Mouse (Mus musculus) left cerebral cortex, adult 8-10 months (tissue): ENCODE results near the gene Map3k21. TPM values are rescaled to one million over a fixed set of nuclear protein-coding genes. Genes with fewer than 3 reads are reported as not detected.

Experiments used
- DNase-seq, 2 experiments: peaks; one replicate each; pipeline ENCODE4 v3.0.0; 2022; ENCODE audit warnings: low spot score in 2 of 2
- total RNA-seq, 4 experiments: library from RNA; stranded (reverse); gene quantifications; 2 replicates each; pipeline ENCODE4 v1.2.4; 2022

Gene Map3k21
- total RNA-seq: 1 to 10 TPM; 2.3 to 2.9 (median 2.8) TPM

DNA sequence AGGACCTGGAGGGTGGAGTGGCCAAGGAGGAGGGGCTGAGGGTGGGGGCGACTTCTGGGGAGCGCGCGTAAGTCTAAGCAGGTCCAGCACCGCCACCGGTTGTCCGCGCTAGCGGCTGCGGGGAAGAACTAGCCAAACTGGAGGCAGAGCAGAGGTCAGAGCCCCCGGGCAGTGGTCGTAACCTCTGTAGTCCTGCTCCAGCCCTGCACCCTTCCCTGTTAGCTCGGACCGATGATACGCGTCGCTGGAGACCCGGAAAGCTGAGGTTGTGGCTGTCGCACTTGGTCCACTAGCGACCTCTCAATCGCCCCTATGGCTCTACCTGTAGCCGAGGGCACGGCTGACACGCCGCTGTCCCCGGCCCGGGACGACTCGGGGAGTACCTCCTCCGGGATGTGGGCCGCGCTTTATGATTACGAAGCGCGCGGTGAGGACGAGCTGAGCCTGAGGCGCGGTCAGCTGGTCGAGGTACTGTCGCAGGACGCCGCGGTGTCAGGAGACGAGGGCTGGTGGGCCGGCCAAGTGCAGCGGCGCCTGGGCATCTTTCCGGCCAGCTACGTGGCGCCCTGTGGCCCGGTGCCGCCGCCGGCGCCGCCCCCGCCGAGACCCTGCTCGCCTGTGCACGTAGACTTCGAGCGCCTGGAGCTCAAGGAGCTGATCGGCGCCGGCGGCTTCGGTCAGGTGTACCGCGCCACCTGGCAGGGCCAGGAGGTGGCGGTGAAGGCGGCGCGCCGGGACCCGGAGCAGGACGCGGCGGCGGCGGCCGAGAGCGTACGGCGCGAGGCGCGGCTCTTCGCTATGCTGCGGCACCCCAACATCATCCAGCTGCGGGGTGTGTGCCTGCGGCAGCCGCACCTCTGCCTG, at the start of gene Map3k21:
Map3k21 (plus strand) TSS at position 86 of the 864 bp plus-strand sequence.
- peak in 1 of 2 experiments; percentile 29 for DNase-seq

DNA sequence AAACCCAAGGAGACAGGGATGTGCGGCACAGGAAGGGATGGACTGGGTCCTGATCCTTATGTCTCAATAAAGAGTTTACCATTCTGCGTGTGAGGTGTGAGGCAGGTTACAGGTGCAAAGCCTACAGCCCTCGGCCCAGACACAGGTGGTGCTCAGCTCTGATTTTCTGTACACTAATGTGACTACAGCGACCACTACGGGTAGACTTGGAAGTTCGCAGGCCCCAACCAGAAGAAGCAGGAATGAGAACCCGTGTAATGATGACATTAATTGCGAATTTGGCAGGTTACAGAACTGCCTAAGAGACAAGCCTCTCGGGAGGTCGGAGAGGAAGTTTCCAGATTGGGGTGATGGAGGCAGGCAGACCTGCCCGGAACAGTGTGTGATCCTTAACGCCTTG, 44.1 kb upstream of the Map3k21 start:
- DNase-seq: no peak

DNA sequence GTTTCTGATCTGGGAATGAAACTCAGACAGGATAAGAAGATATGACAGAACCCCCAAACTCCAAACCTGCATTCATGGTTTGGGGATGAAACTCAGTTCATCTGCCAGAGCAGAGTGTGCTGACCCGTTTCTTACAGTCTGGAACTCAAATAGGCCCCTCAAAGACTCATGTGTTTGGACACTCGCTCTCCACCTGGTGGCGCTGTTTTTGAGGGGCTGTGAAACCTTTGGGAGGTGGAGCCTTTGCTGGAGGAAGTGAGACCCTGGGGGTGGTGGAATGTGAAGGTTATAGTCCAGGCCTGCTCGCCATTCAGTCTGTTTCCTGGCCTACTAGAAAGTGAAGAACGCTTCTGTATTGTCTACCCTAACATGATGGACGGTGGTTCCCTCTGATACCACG, 41.7 kb upstream of the Map3k21 start:
- DNase-seq: no peak

DNA sequence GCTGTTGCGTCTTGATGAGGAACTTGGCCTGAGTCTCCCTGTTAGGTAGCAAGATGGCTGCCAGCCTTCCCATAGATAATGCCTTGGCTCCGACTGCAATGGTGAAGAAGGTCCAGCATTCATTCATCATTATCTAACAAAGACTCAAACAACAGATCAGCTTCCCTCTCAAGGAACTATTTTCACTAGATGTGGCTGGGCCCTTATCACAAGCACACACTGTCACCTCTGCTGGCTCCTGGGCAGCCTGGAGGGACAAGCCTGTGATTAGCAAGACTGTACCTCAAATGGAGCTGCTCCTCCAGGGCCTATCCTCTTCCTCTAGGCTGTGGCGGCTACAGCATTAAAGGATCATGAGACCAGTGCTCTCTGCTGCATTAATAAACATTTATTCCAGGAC, 40.5 kb upstream of the Map3k21 start:
- DNase-seq: no peak

DNA sequence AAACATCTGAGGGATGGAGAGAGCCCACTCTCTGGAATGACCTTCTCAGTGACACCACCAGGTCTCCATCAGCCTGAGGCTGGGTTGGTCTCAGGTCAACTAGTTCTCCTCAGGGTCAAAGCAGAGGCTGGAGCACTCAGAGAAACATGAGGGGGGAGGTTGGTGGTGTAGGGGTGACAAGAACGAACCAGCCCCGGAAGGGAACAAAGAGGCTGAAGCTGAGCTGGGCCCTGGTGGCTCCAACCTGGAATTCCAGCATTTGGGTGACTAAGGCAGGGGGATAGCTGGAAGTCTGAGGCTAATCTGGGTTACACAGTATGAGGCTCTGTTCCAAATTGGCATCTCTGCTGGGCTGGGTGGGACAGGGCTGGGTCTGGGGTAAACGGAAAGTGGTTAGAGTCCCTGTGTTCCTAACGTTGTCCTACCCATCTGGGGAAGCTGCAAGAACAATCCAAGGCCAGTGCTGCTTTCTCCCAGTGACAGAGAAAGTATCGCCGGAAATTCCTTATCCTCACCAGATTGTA, 40.0 kb upstream of the Map3k21 start:
- DNase-seq: no peak

DNA sequence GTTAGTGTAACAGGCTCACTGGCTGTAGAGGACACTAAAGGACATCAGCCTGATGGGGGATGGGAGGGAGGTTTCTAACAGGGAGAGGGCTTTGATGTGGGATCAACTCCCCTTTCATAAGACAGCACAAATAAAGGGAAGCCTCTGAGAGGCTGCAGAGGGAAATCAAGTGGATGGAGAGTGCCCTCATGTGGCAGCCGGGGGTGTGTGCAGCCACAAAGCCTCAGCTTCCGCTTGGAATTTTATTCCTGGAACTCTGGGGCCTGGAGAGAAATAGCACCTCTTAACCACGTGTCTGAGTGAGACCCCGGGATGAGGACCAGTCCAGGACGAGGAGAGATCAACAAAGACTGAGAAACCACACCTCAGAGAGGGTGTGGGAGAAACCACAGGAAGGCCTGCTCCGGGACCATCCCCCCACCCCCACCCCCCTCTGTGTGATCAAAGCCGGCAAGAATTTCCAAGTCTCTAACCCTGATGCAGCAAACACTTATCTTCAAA, 39.4 kb upstream of the Map3k21 start:
- DNase-seq: peak; percentile 34 to 62

DNA sequence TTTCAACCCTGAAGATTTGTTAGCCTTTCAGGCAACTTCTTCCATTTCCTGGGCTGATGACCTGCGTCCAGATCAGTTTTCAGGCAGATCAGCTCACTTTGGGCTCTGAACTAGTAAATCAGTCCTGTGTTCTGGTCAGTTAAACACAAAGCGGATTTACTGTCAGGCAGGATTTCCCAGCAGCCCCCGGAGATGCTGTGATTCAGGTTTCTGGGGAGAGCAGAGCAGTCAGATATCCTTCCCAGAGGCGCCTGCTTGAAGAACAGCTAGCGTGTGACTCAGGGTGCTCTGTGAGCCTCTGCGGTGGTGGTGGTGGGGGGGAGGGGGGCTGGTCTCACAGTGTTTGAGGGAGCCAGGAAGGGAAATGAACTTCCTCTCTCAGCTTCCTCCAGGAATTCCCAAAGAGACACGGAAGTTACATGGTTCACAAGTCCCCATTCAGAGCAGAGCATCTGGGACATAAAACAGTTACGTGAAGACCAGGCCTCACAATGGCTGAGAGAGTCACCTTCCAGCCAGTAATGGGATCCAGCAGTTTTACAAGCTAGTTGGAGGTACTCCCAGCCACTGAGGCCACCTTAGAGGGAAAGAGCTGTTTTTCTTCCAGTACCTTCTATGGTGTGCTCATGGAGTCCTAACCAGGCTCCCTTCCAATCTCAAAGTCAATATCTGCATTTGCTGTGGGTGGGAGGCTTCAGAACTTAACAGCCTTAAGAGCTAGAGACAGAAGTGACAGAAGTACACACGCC, 37.6 kb upstream of the Map3k21 start:
- no peak for DNase-seq

DNA sequence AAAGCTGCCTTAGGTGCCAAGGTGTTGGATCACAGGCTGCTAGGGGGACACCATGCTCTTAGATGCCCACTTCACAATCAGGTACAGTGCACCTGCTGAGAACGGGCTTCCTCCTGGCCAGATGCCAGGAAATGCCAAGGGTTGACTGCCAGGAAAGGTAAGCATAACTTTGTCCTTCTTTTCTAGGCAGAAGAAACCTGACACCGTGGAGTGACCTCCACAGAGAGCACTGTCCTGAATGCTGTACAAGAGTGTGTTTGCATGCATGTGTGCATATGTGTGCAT, 37.1 kb upstream of the Map3k21 start:
- DNase-seq: no peak

DNA sequence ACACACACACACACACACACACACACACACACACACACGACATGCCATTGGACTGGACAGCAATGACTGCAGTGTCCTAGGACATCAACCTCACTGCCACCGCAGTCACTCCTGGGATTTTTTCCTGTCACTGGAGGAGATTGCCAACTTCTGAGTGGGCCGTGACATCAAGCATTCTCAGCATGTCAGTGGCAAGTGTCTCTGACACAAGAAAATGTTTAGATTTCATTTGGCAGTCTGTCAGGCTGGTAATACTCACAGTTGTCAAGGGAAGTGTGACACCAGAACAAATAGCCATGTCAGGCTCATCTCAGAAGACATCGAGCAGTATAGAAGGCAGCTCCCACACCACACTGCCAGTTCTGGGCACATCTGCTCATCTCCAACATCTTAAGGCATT, 29.8 kb upstream of the Map3k21 start:
- no peak for DNase-seq

DNA sequence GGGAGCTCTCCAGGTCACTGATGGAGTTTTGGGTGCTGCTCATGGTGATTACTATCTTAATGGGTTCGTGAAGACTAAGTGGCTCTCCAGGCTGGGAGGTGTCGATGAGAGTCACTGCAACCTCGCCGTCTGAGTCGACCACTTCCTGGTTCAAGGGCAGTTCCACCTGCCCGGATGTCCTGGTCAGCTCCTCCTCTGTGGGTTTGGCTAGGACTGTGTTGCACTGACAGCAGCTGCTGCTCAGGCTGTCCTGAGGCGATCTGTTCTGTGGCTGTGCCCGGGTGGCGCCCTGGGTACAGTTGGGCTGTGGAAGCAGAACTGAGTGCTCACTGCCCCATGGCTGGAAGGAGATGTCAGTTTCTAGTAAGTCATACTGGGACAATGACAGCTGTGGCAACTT, 22.7 kb upstream of the Map3k21 start:
- DNase-seq: no peak

DNA sequence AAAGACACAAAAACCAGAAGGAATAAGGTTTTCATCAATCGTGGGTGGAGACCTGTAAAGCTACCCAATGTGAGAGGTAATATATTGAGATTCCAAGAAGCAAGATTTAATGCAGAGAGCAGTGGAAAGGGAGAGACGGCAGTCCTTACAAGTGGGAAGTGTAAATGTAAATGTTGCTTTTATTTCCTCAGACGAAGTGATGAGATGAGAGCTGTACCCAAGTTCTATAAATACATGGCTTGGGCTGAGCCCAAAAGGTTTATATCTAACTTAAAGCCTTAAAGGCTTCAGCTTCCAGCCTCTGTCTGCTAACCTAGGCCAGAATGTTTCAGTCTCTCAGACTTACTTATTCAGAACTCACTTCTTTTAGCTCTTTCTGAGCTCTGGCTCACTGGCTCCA, 20.3 kb upstream of the Map3k21 start:
- no peak for DNase-seq

DNA sequence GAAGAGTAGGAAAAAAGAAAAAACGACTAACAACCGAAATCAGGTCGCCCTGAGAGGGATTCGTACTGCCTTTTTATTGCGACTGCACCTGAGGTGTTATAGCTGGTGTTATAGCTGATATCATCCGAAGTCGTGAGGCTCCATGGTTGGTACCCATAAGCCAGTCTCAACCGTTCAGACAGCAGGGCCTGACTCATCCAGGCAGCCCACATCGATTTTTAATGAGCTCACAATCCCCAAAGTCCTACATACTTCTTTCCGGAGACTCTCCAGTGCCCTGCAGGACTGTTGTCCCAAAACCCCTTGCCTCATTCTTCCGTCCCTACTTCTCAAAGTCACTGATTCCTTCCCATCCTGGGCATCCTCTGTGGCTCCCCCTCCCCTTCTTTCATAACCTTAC, 12.9 kb upstream of the Map3k21 start:
- peak in 1 of 2 experiments; percentile 36 for DNase-seq

DNA sequence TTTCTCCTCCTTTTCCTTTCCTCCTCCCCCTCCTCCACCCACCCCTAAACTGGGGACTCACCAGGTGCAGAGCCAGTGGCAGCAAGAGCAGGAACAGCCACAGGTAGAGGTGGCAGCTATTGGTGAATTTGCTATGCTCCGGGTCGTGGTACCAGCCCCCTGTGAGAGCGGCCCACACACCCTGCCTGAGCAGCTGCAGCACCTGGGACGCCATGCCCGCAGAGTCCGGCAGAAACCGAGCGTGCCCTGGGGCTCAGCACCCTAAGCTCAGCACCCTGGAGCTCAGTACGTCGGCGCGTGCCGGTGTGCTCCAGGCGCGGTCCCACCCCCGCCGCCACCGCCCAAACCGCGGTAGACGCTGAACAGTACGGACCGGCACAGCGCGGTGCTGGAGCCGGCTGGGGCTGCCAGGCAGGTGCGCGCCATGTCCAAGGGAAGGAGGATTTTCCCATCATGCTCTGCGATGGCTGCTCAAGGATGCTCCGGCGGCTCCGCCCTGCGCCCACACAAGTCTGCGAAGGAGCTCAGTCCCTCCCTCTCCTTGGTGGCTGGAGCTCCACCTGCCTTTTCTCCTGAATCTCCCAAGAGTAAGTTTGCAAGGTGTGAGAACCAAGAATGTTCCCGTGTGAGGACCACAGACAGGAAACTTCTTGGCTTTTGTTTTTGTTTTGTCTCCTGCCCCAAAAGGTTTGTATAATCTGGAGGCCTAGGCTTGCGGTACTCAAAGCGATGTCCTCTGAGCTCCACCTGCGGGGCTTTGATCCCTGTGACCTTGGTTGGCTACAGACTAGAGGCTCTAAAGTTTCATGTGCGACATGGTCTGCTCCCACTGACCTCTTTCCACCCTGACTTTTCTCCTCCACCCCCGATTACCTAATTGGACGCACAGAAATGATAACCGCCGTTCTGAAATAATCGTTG, 12.1 kb upstream of the Map3k21 start, which contains the start of gene Pcnx2:
Pcnx2 (minus strand) TSS at position 450 of the 921 bp plus-strand sequence.
- DNase-seq: peak; percentile 60 to 85

DNA sequence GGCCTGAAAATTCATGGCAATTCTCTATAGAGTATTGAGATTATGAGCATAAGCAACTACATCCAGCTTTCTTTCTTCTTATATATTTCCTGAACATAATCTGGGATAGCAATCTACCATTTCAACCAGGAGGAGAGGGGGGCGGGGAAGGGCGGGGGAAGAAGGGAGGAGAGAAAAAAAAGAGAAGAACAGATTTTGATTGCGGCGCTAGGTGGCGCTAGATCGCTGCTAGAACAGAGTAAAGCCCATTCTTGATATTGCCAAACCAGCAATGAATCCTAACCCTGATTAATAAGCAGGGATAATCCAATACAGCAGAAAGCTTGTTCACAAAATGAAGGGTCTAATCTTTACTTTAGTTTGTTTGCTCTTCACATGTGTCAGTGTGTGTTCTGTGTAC, 11.4 kb upstream of the Map3k21 start:
- peak in 1 of 2 experiments; percentile 33 for DNase-seq

DNA sequence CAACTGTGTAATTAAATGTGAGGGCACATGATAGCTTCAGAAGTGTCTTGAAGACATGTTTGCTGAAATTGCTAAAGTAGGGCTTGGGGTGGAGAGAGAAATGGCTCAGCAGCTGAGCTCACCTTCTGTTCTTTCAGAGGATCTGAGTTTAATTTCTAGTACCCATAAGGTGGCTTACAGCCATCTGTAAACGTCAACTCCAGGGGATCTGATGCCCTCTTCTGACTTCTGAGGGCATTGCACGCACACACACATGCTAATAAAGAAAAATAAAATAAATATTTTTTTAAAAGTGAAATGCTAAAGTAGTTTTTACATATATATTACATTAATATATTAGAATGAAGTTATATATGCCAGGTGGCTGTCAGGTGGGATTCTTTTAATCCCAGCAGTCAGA, 9.1 kb upstream of the Map3k21 start:
- no peak for DNase-seq

DNA sequence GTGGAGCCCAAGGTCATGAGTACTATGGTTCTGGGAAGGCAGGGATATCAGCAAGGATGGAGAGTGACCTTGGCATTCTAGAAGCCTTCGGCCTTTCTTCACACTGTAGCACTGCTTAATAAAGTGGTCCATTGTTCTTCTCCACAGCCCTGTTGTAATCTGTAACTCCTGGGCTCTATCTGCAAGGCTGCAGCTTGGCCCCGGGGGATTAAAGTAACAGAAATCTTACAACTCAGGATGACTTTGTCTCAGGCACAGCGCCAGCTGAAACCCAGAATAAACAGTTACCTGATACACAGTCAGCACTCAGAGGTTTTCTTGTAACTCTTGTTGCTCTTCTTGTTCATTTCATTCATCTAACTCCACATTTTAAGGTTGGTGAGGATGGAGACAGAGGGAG, 7.7 kb upstream of the Map3k21 start:
- no peak for DNase-seq

DNA sequence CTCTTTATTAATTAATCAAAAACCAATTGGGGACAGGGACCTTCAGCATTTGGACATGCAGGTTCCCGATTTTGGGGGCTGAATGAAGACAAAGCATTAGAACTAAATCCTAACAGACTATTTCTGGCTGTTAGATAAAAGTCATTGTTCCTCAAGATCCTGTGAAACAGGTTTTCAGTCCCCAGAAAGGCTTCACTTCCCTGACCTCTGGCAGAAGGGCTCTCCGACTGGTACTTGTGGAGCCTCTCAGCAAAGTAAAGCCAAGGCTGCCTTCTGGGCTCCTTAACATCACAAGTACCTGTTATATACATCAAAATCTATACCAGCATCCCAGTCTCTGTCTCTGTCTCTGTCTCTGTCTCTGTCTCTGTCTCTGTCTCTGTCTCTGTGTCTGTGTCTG, 4.9 kb upstream of the Map3k21 start:
- no peak for DNase-seq

DNA sequence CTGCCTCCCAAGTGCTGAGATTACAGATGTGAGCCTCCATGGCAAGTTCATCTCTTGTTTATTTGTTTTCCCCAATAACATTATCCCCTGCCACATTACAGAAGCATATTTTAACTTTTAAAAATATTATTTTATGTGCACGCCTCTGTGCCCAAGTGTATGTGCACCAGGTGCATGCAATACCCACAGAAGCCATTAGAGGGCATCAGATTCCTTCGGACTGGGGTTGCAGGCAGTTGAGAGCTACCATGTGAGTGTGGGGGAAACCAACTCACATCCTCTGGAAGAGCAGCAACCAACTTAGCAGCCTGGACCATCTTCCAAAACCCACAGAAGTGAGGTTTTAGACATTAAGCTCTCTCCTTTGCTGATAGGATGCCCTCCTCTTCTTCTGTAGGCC, 2.9 kb upstream of the Map3k21 start:
- no peak for DNase-seq

DNA sequence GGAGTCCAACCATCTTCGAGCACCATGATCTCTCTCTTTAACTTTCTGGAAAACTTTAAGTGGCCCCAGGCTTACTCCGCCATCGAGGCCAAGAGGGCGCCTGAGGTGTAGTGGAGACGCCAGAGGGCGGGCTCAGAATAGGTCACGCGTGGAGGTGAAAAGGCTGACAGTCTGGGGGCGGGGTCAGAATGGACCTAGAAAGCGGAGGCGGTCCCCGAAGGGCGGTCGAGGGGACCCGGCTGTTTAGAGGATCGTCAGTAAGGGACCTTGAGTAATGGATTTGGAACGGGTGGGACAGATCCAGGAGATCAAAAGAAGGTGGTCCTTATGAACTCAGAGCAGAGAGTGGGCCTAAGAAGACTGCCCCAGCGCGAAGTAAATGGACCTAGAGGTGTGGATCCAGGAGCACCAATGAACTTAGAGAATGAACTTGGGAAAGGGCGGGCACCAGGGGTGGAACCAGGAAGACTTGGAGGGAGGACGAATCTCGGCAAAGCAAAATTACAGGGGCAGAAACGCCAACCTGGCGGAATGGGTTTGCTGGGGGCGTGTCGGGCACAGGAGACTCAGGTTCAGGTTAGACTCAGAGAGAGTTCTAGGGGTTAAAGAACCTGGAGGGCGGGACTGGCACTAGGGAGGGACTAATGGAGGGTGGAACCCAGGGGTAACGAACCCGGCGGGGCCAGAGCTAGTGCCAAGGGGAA, 437 bp upstream of the Map3k21 start:
- no peak for DNase-seq

DNA sequence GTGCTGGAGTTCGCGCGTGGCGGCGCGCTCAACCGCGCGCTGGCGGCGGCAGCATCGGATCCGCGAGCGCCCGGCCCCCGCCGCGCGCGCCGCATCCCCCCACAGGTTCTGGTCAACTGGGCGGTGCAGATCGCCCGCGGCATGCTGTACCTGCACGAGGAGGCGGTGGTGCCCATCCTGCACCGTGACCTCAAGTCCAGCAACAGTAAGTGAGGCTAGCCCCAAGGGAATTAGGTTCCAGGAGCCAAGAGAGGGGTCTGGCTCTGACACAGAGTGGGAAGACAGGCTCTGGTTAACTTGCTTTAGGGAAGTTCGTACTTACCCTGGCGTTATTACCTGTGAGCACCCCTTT, 955 bp downstream of the Map3k21 start:
- no peak for DNase-seq

DNA sequence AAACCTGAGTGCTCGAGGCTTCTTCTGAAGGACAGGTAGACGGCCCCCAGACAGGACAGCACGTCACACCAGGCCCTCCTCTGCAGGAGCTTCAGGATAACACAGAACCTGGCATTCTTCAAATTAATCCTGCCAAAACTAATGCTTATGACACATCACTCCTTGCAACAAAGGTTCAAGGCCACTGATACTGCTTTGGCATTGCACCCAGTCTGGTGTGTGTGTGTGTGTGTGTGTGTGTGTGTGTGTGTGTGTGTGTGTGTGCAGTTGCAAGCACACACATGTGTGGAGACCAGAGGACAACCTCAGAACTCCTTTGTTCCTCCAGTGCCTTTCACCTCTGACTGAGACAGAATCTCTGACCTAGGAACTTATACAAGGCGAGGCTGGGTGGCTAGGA, 3.0 kb downstream of the Map3k21 start:
- DNase-seq: no peak
